Mouse (Mus musculus) C2C12 (cell line): ENCODE results near the gene Nsl1. TPM values are rescaled to one million over a fixed set of nuclear protein-coding genes. Genes with fewer than 3 reads are reported as not detected.

Experiments used
- H3K27me3 ChIP-seq: one replicate; pipeline ENCODE4 v1.6.1; 2011; ENCODE audit not compliant: control insufficient read depth, insufficient read depth, insufficient read length
- H3K36me3 ChIP-seq: one replicate; pipeline ENCODE4 v1.6.1; 2011; ENCODE audit not compliant: control insufficient read depth, insufficient read depth
- H3K4me3 ChIP-seq: one replicate; pipeline ENCODE4 v1.5.1; 2011; ENCODE audit warnings: mild to moderate bottlenecking, control low read depth; ENCODE audit not compliant: poor library complexity, insufficient read depth, severe bottlenecking
- H3K79me2 ChIP-seq: one replicate; pipeline ENCODE4 v1.6.1; 2011; ENCODE audit not compliant: control insufficient read depth, insufficient read depth
- H3K79me3 ChIP-seq: one replicate; pipeline ENCODE4 v1.6.1; 2011; ENCODE audit warnings: low read depth, control low read depth
- H3ac ChIP-seq: one replicate; pipeline ENCODE3; 2011; ENCODE audit warnings: low read depth; ENCODE audit not compliant: control insufficient read depth, insufficient read length
- CEBPB ChIP-seq: IDR thresholded peaks from one replicate; pipeline ENCODE4 v1.6.1; 2011; ENCODE audit warnings: low read depth, mild to moderate bottlenecking, control low read depth, moderate library complexity
- CTCF ChIP-seq: IDR thresholded peaks from one replicate; pipeline ENCODE4 v1.5.1; 2011; ENCODE audit not compliant: control insufficient read depth, insufficient read depth, insufficient read length
- FOSL1 ChIP-seq: IDR thresholded peaks from one replicate; pipeline ENCODE4 v1.8.0; 2011; ENCODE audit warnings: mild to moderate bottlenecking, low read length; ENCODE audit not compliant: poor library complexity, insufficient read depth, severe bottlenecking
- MAX ChIP-seq: IDR thresholded peaks from one replicate; pipeline ENCODE4 v1.6.1; 2011; ENCODE audit warnings: mild to moderate bottlenecking, control low read depth
- MYOD1 ChIP-seq: IDR thresholded peaks from one replicate; pipeline ENCODE4 v1.6.1; 2011; ENCODE audit warnings: low read depth; ENCODE audit not compliant: control insufficient read depth, insufficient read length
- MYOG ChIP-seq: IDR thresholded peaks from one replicate; pipeline ENCODE4 v1.6.1; 2011; ENCODE audit not compliant: control insufficient read depth, insufficient read length; ENCODE audit errors: extremely low read depth
- USF1 ChIP-seq: IDR thresholded peaks from one replicate; pipeline ENCODE4 v1.6.1; 2011; ENCODE audit warnings: low read depth, mild to moderate bottlenecking, control low read depth, moderate library complexity
- polyA plus RNA-seq: library from polyadenylated mRNA; unstranded; fragments of >200 nt; fragmentation: generic; extraction: Trizol; gene quantifications from one replicate; pipeline ENCODE4 v1.2.1, GENCODE M21; 2012; ENCODE audit warnings: missing spikeins

Gene Nsl1
- polyA plus RNA-seq, 1 experiment: 9.4 TPM

- Histone ChIP-seq H3K27me3 (no peaks in the 10 kb centered on the region), H3ac (no peak overlapping the region), H3K36me3 (no peaks in the 10 kb centered on the region), H3K4me3 (no peak overlapping the region), H3K79me3 (no peaks in the 10 kb centered on the region), H3K79me2 (no peaks in the 10 kb centered on the region)
- TF ChIP-seq FOSL1 (no peak), CTCF (no peak), USF1 (no peak)
These were observed 52.9 kb downstream of the Nsl1 start for GRCm38 (mm10) chr1:191115514-191116238.

GRCm38 (mm10) chr1:191122744-191123143, 59.9 kb downstream of the Nsl1 start:
- no peaks in the 10 kb centered on the region for H3K27me3 ChIP-seq
- H3K79me2 ChIP-seq: no peaks in the 10 kb centered on the region
- no peak overlapping the region for H3ac ChIP-seq
- TF ChIP-seq MYOG (no peak), FOSL1 (no peak), CEBPB (no peak), CTCF (no peak), MAX (no peak), MYOD1 (no peak), USF1 (no peak)
- H3K4me3 ChIP-seq: no peak overlapping the region
- no peaks in the 10 kb centered on the region for H3K79me3 ChIP-seq
- H3K36me3 ChIP-seq: no peaks in the 10 kb centered on the region

- no peaks in the 10 kb centered on the region for H3K79me3 ChIP-seq
- TF ChIP-seq CEBPB (peak; percentile 0), MYOD1 (no peak)
- no peaks in the 10 kb centered on the region for H3K79me2 ChIP-seq
- H3ac ChIP-seq: no peak overlapping the region
- no peak overlapping the region for H3K4me3 ChIP-seq
- H3K27me3 ChIP-seq: no peaks in the 10 kb centered on the region
- no peaks in the 10 kb centered on the region for H3K36me3 ChIP-seq
These were observed 60.9 kb downstream of the Nsl1 start for GRCm38 (mm10) chr1:191123696-191124095.

GRCm38 (mm10) chr1:191124288-191124687, 61.5 kb downstream of the Nsl1 start:
- H3K79me2 ChIP-seq: no peaks in the 10 kb centered on the region
- no peaks in the 10 kb centered on the region for H3K36me3 ChIP-seq
- no peaks in the 10 kb centered on the region for H3K27me3 ChIP-seq
- no peaks in the 10 kb centered on the region for H3K79me3 ChIP-seq
- TF ChIP-seq MYOG (no peak), MYOD1 (no peak), FOSL1 (no peak), USF1 (no peak)
- H3K4me3 ChIP-seq: no peak overlapping the region
- no peak overlapping the region for H3ac ChIP-seq

- no peaks in the 10 kb centered on the region for H3K79me3 ChIP-seq
- no peaks in the 10 kb centered on the region for H3K27me3 ChIP-seq
- H3K36me3 ChIP-seq: no peaks in the 10 kb centered on the region
- TF ChIP-seq MAX (no peak), CTCF (peak; percentile 46), MYOD1 (peak; percentile 14), CEBPB (no peak)
- no peak overlapping the region for H3K4me3 ChIP-seq
- no peaks in the 10 kb centered on the region for H3K79me2 ChIP-seq
- no peak overlapping the region for H3ac ChIP-seq
These were observed 63.2 kb downstream of the Nsl1 start for GRCm38 (mm10) chr1:191125811-191126638.

GRCm38 (mm10) chr1:191131692-191132091, 68.9 kb downstream of the Nsl1 start:
- no peak overlapping the region for H3K4me3 ChIP-seq
- peaks cover 32% of the 10 kb centered on the region for H3K27me3 ChIP-seq
- no peak overlapping the region for H3ac ChIP-seq
- H3K79me3 ChIP-seq: no peaks in the 10 kb centered on the region
- TF ChIP-seq CTCF: no peak
- no peak for TF ChIP-seq USF1
- no peak for TF ChIP-seq FOSL1
- no peak for TF ChIP-seq MAX
- TF ChIP-seq CEBPB: no peak
- no peak for TF ChIP-seq MYOD1
- no peak for TF ChIP-seq MYOG
- H3K79me2 ChIP-seq: no peaks in the 10 kb centered on the region
- no peaks in the 10 kb centered on the region for H3K36me3 ChIP-seq
